Mouse (Mus musculus): Measurements from ENCODE around the gene Alox8. TPM values are rescaled to one million over a fixed set of nuclear protein-coding genes. Genes with fewer than 3 reads are reported as not detected.

Gene Alox8
- polyA plus RNA-seq, 1 experiment from 2014 or later: 0.24 TPM

DNA sequence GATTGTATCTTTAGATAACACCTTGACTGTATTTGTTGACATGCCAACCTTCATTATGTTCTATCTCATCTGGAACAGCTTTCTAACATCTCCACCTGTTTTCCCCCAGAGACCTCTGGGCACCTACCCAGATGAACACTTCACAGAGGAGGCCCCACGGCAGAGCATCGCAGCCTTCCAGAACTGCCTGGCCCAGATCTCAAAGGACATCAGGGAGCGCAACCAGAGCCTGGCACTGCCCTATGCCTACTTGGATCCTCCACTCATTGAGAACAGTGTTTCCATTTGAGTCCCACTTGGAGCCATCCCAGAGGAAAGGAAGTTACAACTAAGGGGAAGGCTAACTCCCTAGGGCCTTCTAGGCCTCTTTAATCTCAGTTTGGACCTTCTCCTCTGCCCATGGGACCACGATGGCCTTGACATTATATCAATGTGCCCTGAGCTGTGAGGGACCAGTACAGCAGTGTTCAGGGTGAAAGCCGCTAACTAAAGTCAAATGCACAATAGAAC, 49.1 kb downstream of the Alox8 start:
- Histone ChIP-seq H3K4me2 (replicated peaks; ENCODE audit: low read depth, low read length) (no peak overlapping the region), H3K4me1 (ENCODE audit: control insufficient read depth, insufficient read depth, low read length) (no peaks in the 10 kb centered on the region), H3K27ac (ENCODE audit: low read depth, low read length) (no peak overlapping the region), H3K27me3 (ENCODE audit: control insufficient read depth, insufficient read depth, low read length) (no peaks in the 10 kb centered on the region), H3K4me3 (ENCODE audit: low read length) (no peak overlapping the region), H3K9ac (ENCODE audit: low read depth, low read length) (no peak overlapping the region), H3K36me3 (ENCODE audit: control insufficient read depth, insufficient read depth, low read length) (no peaks in the 10 kb centered on the region), H3K9me3 (ENCODE audit: control insufficient read depth, low read length) (no peaks in the 10 kb centered on the region)
- ATAC-seq (ENCODE audit: low FRiP score, low TSS enrichment): no peak
- WGBS: 93% methylated on average over 5 of the region's 5 CpGs

DNA sequence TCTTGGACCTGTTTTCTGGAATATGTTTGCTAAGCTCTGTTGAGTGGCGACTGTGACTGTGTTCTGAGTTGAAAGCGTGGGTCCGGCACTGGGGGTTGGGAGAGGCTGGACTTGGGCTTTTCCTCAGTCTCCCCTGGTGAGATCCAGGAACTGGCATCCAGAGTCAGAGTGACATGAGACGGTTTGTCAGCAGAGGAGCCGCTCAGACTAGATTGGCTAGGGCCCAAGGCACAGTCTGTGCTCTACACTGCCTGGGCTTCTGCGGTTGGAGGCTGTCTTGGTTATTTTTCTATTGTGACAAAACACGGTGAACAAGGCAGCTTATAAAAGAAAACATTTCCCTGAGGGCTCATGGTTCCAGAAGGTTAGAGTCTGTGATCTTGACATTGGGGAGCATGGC, 50.1 kb downstream of the Alox8 start:
- no peak for ATAC-seq (ENCODE audit: low FRiP score, low TSS enrichment)
- Histone ChIP-seq H3K4me1 (ENCODE audit: control insufficient read depth, insufficient read depth, low read length) (no peaks in the 10 kb centered on the region), H3K9me3 (ENCODE audit: control insufficient read depth, low read length) (no peaks in the 10 kb centered on the region), H3K4me2 (replicated peaks; ENCODE audit: low read depth, low read length) (no peak overlapping the region), H3K36me3 (ENCODE audit: control insufficient read depth, insufficient read depth, low read length) (no peaks in the 10 kb centered on the region), H3K27me3 (ENCODE audit: control insufficient read depth, insufficient read depth, low read length) (no peaks in the 10 kb centered on the region), H3K27ac (ENCODE audit: low read depth, low read length) (no peak overlapping the region), H3K4me3 (ENCODE audit: low read length) (no peak overlapping the region), H3K9ac (ENCODE audit: low read depth, low read length) (no peak overlapping the region)
- WGBS: 82% methylated on average over 7 of the region's 7 CpGs

DNA sequence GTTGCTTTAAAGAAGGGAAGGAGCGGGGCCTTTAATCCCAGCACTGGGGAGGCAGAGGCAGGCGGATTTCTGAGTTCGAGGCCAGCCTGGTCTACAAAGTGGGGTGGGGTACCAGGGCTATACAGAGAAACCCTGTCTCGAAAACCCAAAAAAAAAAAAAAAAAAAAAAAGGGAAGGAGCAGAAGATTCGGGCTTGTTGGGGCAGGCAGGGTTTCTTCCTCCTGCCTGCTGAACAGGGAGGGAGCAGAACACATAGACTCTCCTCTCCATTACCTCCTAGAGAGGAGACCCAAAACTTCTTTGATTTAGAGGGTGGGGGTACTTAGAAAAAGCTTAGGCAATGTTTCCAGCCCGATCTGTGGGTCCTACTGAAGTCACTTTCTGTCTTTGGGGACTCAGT, 62.3 kb downstream of the Alox8 start:
- H3K27me3 ChIP-seq (ENCODE audit: control insufficient read depth, insufficient read depth, low read length): peaks cover 3% of the 10 kb centered on the region; the same call in 1 of the 2 replicates
- 89% methylated on average over 6 of the region's 6 CpGs for WGBS
- no peaks in the 10 kb centered on the region for H3K9me3 ChIP-seq (ENCODE audit: control insufficient read depth, low read length)
- H3K4me2 ChIP-seq (replicated peaks; ENCODE audit: low read depth, low read length): no peak overlapping the region
- no peak overlapping the region for H3K9ac ChIP-seq (ENCODE audit: low read depth, low read length)
- H3K27ac ChIP-seq (ENCODE audit: low read depth, low read length): no peak overlapping the region
- H3K36me3 ChIP-seq (ENCODE audit: control insufficient read depth, insufficient read depth, low read length): no peaks in the 10 kb centered on the region
- 0 out of 2 replicates have a peak, but pooled peaks cover 5% of the 10 kb centered on the region for H3K4me1 ChIP-seq (ENCODE audit: control insufficient read depth, insufficient read depth, low read length)
- H3K4me3 ChIP-seq (ENCODE audit: low read length): no peak overlapping the region
- no peak for ATAC-seq (ENCODE audit: low FRiP score, low TSS enrichment)

DNA sequence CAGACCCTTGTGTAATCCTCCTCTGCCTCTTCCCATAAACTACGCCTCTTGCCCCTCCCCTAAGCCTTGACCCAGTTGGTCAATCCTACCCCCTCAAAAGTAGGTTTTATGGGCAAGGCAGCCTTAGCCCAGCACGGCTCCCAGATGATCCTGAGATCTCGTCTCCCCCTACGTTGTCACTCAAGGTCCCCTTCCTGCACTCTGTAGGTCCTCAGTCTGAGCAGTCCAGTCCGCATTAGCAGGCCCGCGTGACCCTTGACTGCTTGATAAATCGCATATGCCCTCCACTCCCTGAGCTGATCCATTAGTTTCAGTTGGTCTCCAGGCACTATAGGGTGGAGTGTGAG, 63.0 kb downstream of the Alox8 start:
- 25% methylated on average over 8 of the region's 8 CpGs for WGBS
- Histone ChIP-seq H3K9me3 (ENCODE audit: control insufficient read depth, low read length) (no peaks in the 10 kb centered on the region), H3K4me1 (ENCODE audit: control insufficient read depth, insufficient read depth, low read length) (0 out of 2 replicates have a peak, but pooled peaks cover 5% of the 10 kb centered on the region), H3K36me3 (ENCODE audit: control insufficient read depth, insufficient read depth, low read length) (no peaks in the 10 kb centered on the region), H3K27me3 (ENCODE audit: control insufficient read depth, insufficient read depth, low read length) (peaks cover 3% of the 10 kb centered on the region; the same call in 1 of the 2 replicates), H3K4me3 (ENCODE audit: low read length) (peak overlapping the region; percentile 49), H3K27ac (ENCODE audit: low read depth, low read length) (no peak overlapping the region), H3K4me2 (replicated peaks; ENCODE audit: low read depth, low read length) (peak overlapping the region; percentile 84), H3K9ac (ENCODE audit: low read depth, low read length) (peak overlapping the region; percentile 38; the same call in 1 of the 2 replicates)
- ATAC-seq (ENCODE audit: low FRiP score, low TSS enrichment): peak; percentile 51

Other genes with a start within 250 kb of the Alox8 start
- 10.2 and 15.9 TPM in 2 replicates for gene Arhgef15, start 240.4 kb downstream of the Alox8 start, polyA plus RNA-seq (2014; fragmentation: Nextera tagmentation; extraction: Ambion mirVana)
- gene Slc25a35, start 229.7 kb downstream of the Alox8 start, polyA plus RNA-seq (2014; fragmentation: Nextera tagmentation; extraction: Ambion mirVana): 3.4 and 4.5 TPM in 2 replicates
- 68.7 and 95.2 TPM in 2 replicates for gene Rangrf, start 222.7 kb downstream of the Alox8 start, polyA plus RNA-seq (2014; fragmentation: Nextera tagmentation; extraction: Ambion mirVana)
- 33.7 and 47.7 TPM in 2 replicates for gene Pfas, start 189.4 kb downstream of the Alox8 start, polyA plus RNA-seq (2014; fragmentation: Nextera tagmentation; extraction: Ambion mirVana)
- 44.2 and 62.3 TPM in 2 replicates for gene Ctc1, start 181.9 kb downstream of the Alox8 start, polyA plus RNA-seq (2014; fragmentation: Nextera tagmentation; extraction: Ambion mirVana)
- gene Aurkb, start 152.2 kb downstream of the Alox8 start, polyA plus RNA-seq (2014; fragmentation: Nextera tagmentation; extraction: Ambion mirVana): 145 and 155 TPM in 2 replicates
- gene Borcs6, start 138.1 kb downstream of the Alox8 start, polyA plus RNA-seq (2014; fragmentation: Nextera tagmentation; extraction: Ambion mirVana): 6.6 and 7.5 TPM in 2 replicates
- gene Tmem107, start 127.0 kb downstream of the Alox8 start, polyA plus RNA-seq (2014; fragmentation: Nextera tagmentation; extraction: Ambion mirVana): 62.2 and 73.8 TPM in 2 replicates
- 57.5 and 86.5 TPM in 2 replicates for gene Vamp2, start 109.4 kb downstream of the Alox8 start, polyA plus RNA-seq (2014; fragmentation: Nextera tagmentation; extraction: Ambion mirVana)
- gene Per1, start 102.6 kb downstream of the Alox8 start, polyA plus RNA-seq (2014; fragmentation: Nextera tagmentation; extraction: Ambion mirVana): 6.1 and 8.9 TPM in 2 replicates
- 0.23 and 0.41 TPM in 2 replicates for gene Hes7, start 77.4 kb downstream of the Alox8 start, polyA plus RNA-seq (2014; fragmentation: Nextera tagmentation; extraction: Ambion mirVana)
- gene 9130213A22Rik, start 75.3 kb downstream of the Alox8 start, polyA plus RNA-seq (2014; fragmentation: Nextera tagmentation; extraction: Ambion mirVana): 0.11 and 0.43 TPM in 2 replicates
- gene Aloxe3, start 71.9 kb downstream of the Alox8 start, polyA plus RNA-seq (2014; fragmentation: Nextera tagmentation; extraction: Ambion mirVana): 0.54 and 1.1 TPM in 2 replicates
- gene Alox12b, start 40.9 kb downstream of the Alox8 start, polyA plus RNA-seq (2014; fragmentation: Nextera tagmentation; extraction: Ambion mirVana): 0.23 and 0.28 TPM in 2 replicates
- gene Gucy2e, start 39.2 kb upstream of the Alox8 start, polyA plus RNA-seq (2014; fragmentation: Nextera tagmentation; extraction: Ambion mirVana): 0.07 and 0.11 TPM in 2 replicates
- gene Cntrob, start 125.9 kb upstream of the Alox8 start, polyA plus RNA-seq (2014; fragmentation: Nextera tagmentation; extraction: Ambion mirVana): 18.4 and 20.1 TPM in 2 replicates
- gene Trappc1, start 126.1 kb upstream of the Alox8 start, polyA plus RNA-seq (2014; fragmentation: Nextera tagmentation; extraction: Ambion mirVana): 175 and 217 TPM in 2 replicates
- 1.4 and 3.2 TPM in 2 replicates for gene Kcnab3, start 128.4 kb upstream of the Alox8 start, polyA plus RNA-seq (2014; fragmentation: Nextera tagmentation; extraction: Ambion mirVana)
- 16.4 and 17.6 TPM in 2 replicates for gene Rnf227, start 142.6 kb upstream of the Alox8 start, polyA plus RNA-seq (2014; fragmentation: Nextera tagmentation; extraction: Ambion mirVana)
- 56.7 and 59.7 TPM in 2 replicates for gene Chd3, start 171.6 kb upstream of the Alox8 start, polyA plus RNA-seq (2014; fragmentation: Nextera tagmentation; extraction: Ambion mirVana)
- 172 and 221 TPM in 2 replicates for gene Naa38, start 197.6 kb upstream of the Alox8 start, polyA plus RNA-seq (2014; fragmentation: Nextera tagmentation; extraction: Ambion mirVana)
- gene Cyb5d1, start 197.8 kb upstream of the Alox8 start, polyA plus RNA-seq (2014; fragmentation: Nextera tagmentation; extraction: Ambion mirVana): 11.1 and 23.9 TPM in 2 replicates
- 36.8 and 39.6 TPM in 2 replicates for gene Tmem88, start 200.4 kb upstream of the Alox8 start, polyA plus RNA-seq (2014; fragmentation: Nextera tagmentation; extraction: Ambion mirVana)
- gene Kdm6b, start 215.8 kb upstream of the Alox8 start, polyA plus RNA-seq (2014; fragmentation: Nextera tagmentation; extraction: Ambion mirVana): 36.1 and 37.4 TPM in 2 replicates